Mouse (Mus musculus) MEL (cell line): ENCODE results near the gene A730015C16Rik.

Source experiments
- CTCF ChIP-seq, 3 experiments: IDR thresholded peaks in 2 of 3; conservative IDR thresholded peaks in 1 of 3; 2 replicates each; pipeline ENCODE4 v1.5.1; 2011 to 2012; ENCODE audit warnings: low read length in 3 of 3, low read depth in 2 of 3, mild to moderate bottlenecking in 2 of 3, improper control_type of control experiment in 1 of 3, inconsistent platforms in 1 of 3, mixed read lengths in 1 of 3, moderate library complexity in 1 of 3; ENCODE audit not compliant: control insufficient read depth in 1 of 3, insufficient read depth in 1 of 3, poor library complexity in 1 of 3, severe bottlenecking in 1 of 3
- HCFC1 ChIP-seq: IDR thresholded peaks from 2 replicates; pipeline ENCODE4 v1.6.1; 2012; ENCODE audit warnings: low read depth, mild to moderate bottlenecking, inconsistent platforms, low read length, improper control_type of control experiment, moderate library complexity
- MAX ChIP-seq: IDR thresholded peaks from 2 replicates; pipeline ENCODE4 v1.6.1; 2011; ENCODE audit warnings: low read length, improper control_type of control experiment
- SMC3 ChIP-seq: IDR thresholded peaks from 2 replicates; pipeline ENCODE4 v1.6.1; 2011; ENCODE audit warnings: low read depth, low read length, improper control_type of control experiment
- TCF12 ChIP-seq: IDR thresholded peaks from 2 replicates; pipeline ENCODE4 v1.6.1; 2014; ENCODE audit warnings: low read depth, mild to moderate bottlenecking, inconsistent platforms, low read length, improper control_type of control experiment, moderate library complexity
- ZC3H11A ChIP-seq: IDR thresholded peaks from 2 replicates; pipeline ENCODE4 v1.6.1; 2012; ENCODE audit warnings: low read depth, mild to moderate bottlenecking, inconsistent platforms, low read length, improper control_type of control experiment

DNA sequence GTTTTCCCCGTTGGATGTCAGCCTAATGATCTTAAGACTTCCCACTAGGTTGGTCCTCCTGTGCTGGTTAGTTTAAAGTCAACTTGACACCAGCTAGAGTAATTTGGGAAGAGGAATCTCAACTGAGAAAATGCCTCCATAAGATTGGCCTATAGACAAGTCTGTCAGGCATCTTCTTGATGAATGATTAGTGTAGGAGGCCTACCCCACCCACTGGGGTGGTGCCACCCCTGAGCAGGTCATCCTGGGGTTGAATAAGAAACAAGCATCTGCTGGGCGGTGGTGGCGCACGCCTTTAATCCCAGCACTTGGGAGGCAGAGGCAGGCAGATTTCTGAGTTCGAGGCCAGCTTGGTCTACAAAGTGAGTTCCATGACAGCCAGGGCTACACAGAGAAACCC, 25.3 kb upstream of the A730015C16Rik start:
- no peak for TF ChIP-seq ZC3H11A
- no peak for TF ChIP-seq SMC3
- no peak for TF ChIP-seq HCFC1
- TF ChIP-seq CTCF (IDR thresholded peaks at IDR 0.05 in 2 of 3, conservative IDR thresholded peaks at IDR 0.05 in 1 of 3; ENCODE audit: control insufficient read depth in 1 of 3, insufficient read depth in 1 of 3, low read depth in 2 of 3, low read length in 3 of 3, poor library complexity in 1 of 3, severe bottlenecking in 1 of 3), result no peak
- TF ChIP-seq TCF12, result no peak
- no peak for TF ChIP-seq MAX
